Mouse (Mus musculus) embryonic fibroblast, embryonic 13.5 days (primary cell): ENCODE measurements at regions not wholly inside any gene's neighbourhood (a gene's known extent, or its start where the extent isn't known, plus 50 kb on each side); places are given as distances from the start of the nearest gene placed in this dataset.

Experiments
- CTCF ChIP-seq: IDR thresholded peaks from 2 replicates; pipeline ENCODE4 v1.5.1; 2011; ENCODE audit warnings: mild to moderate bottlenecking, control low read depth, low read length, moderate library complexity, borderline replicate concordance; ENCODE audit not compliant: insufficient read depth
- POLR2A ChIP-seq: IDR thresholded peaks from 2 replicates; pipeline ENCODE4 v1.6.1; 2011; ENCODE audit warnings: low read depth, mild to moderate bottlenecking, control low read depth, low read length, moderate library complexity

GRCm38 (mm10) chr10:70725091-70725490 lies 69.3 kb upstream of the Phyhipl start:
- TF ChIP-seq CTCF: no peak
- TF ChIP-seq POLR2A: no peak
